Mouse (Mus musculus) megakaryocyte progenitor cell, adult 5-6 weeks (primary cell): ENCODE measurements at regions not wholly inside any gene's neighbourhood (a gene's known extent, or its start where the extent isn't known, plus 50 kb on each side); places are given as distances from the start of the nearest gene placed in this dataset.
"Not testable (repeated sequence)": the region's sequence is repeated elsewhere in the genome, so short reads cannot be mapped to it uniquely, and the experiment has no call there.

ENCODE experiments used
- ATAC-seq: replicated peaks from 2 replicates; pipeline ENCODE4 v1.8.0; 2016; ENCODE audit warnings: mild to moderate bottlenecking, moderate TSS enrichment, inconsistent platforms; ENCODE audit not compliant: poor library complexity

- ATAC-seq: not testable (repeated sequence)
Measured at GRCm38 (mm10) chr15:43782126-43782632, 3648.0 kb downstream of the 9330182O14Rik start.

GRCm38 (mm10) chr15:43784171-43784570 is 3650.0 kb downstream of the 9330182O14Rik start:
- no peak for ATAC-seq

GRCm38 (mm10) chr15:43803342-43803741 is 3669.2 kb downstream of the 9330182O14Rik start:
- ATAC-seq: no peak
